Mouse (Mus musculus) heart, embryonic 16.5 days (tissue): Measurements from ENCODE around the gene Shb. TPM values are rescaled to one million over a fixed set of nuclear protein-coding genes. Genes with fewer than 3 reads are reported as not detected.
A peak's percentile ranks its signal among the peaks of the same experiment; 100 is the strongest.

Experiments used
- ATAC-seq: fragments of 200-750 bp; cut with Nextera tagmentation; replicated peaks from 2 replicates; pipeline ENCODE4 v1.8.0; 2017; ENCODE audit warnings: moderate number of reproducible peaks; ENCODE audit not compliant: insufficient read depth, low FRiP score; ENCODE audit errors: extremely low read depth
- H3K27ac ChIP-seq: fragments of 300-500 bp; sonication (generic); 2 replicates; pipeline ENCODE4 v1.5.1; 2014; ENCODE audit warnings: mild to moderate bottlenecking, low read length, control low read depth, moderate library complexity
- H3K27me3 ChIP-seq: fragments of 300-500 bp; sonication (generic); 2 replicates; pipeline ENCODE4 v1.6.1; 2014; ENCODE audit warnings: low read length, mixed read lengths; ENCODE audit not compliant: control insufficient read depth, insufficient read depth
- H3K36me3 ChIP-seq: fragments of 300-500 bp; sonication (generic); 2 replicates; pipeline ENCODE4 v1.6.1; 2014; ENCODE audit not compliant: control insufficient read depth, insufficient read depth
- H3K4me1 ChIP-seq: fragments of 300-500 bp; sonication (generic); 2 replicates; pipeline ENCODE4 v1.6.1; 2014; ENCODE audit warnings: low read length, mixed read lengths; ENCODE audit not compliant: control insufficient read depth, insufficient read depth
- H3K4me2 ChIP-seq: fragments of 300-500 bp; sonication (generic); 2 replicates; pipeline ENCODE4 v1.6.1; 2014; ENCODE audit warnings: low read depth, mild to moderate bottlenecking, control low read depth, low read length
- H3K4me3 ChIP-seq: fragments of 300-500 bp; sonication (generic); 2 replicates; pipeline ENCODE4 v1.5.1; 2014; ENCODE audit warnings: mild to moderate bottlenecking, control low read depth, low read length
- H3K9ac ChIP-seq: fragments of 300-500 bp; sonication (generic); 2 replicates; pipeline ENCODE4 v1.6.1; 2014; ENCODE audit warnings: low read length, control low read depth
- H3K9me3 ChIP-seq: fragments of 300-500 bp; sonication (generic); replicated peaks from 2 replicates; pipeline ENCODE4 v1.6.1; 2016; ENCODE audit warnings: low read length; ENCODE audit not compliant: control insufficient read depth
- WGBS: fragments of 180-500 bp; shearing (Covaris S2); extraction: QIAGEN DNeasy Blood & Tissue Kit; methylation state at CpG from one replicate; pipeline ENCODE4 v1.1.7; 2014; 5-methylcytosine and 5-hydroxymethylcytosine counted together
- polyA plus RNA-seq: library from polyadenylated mRNA; unstranded; fragments of >200 nt; fragmentation: Nextera tagmentation; extraction: Ambion mirVana; gene quantifications from 2 replicates; pipeline ENCODE4 v1.2.1, GENCODE M21; 2015

The Shb gene
- polyA plus RNA-seq, 1 experiment from 2014 or later, result 7.6 TPM

DNA sequence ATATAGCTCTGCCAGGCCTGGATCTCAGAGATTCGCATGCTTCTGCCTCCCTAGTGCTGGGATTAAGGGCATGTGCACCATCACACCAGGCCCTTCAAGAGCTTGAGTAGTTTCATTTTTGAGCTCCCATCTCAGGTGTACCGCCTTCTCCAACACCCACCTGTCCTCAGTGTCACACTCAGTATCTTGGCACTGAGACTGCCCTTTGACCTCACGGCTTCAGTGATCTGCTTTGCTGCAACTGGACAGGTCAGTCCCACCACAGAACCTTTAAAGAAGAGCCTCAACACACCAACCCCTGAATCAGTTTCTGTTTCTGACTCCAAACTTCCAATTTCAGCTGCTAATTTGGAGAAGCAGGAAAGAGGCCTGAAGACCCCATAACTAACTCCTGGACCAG lies 68.1 kb downstream of the Shb start:
- Histone ChIP-seq H3K27me3 (no peaks in the 10 kb centered on the region), H3K4me3 (no peak overlapping the region), H3K4me2 (no peak overlapping the region), H3K9me3 (no peaks in the 10 kb centered on the region), H3K4me1 (peaks cover 61% of the 10 kb centered on the region), H3K27ac (no peak overlapping the region), H3K9ac (no peak overlapping the region), H3K36me3 (no peaks in the 10 kb centered on the region)
- WGBS, result 93% methylated on average over 3 of the region's 3 CpGs
- ATAC-seq, result no peak

DNA sequence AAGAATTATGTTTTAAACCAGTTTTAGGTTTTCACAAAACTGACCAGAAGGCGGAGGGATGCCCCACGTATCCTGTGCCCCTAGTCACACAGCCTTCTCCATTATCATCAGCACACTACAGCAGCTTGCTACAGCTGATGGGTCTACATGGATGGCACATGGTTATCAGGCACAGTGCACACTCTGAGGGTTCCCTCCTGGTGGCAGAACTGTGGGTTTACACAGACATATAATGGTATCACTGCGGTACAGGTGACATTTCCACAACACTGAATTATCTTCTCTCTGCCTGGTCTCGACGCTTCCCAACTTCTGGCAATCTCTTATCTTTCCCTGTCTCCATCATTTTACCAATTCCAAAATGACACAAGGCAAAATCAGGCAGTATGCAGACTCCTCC lies 69.6 kb downstream of the Shb start:
- H3K36me3 ChIP-seq, result 0 out of 2 replicates have a peak, but pooled peaks cover 5% of the 10 kb centered on the region
- H3K4me2 ChIP-seq, result no peak overlapping the region
- no peak overlapping the region for H3K27ac ChIP-seq
- WGBS, result 78% methylated on average over 5 of the region's 5 CpGs
- H3K4me3 ChIP-seq, result no peak overlapping the region
- H3K9ac ChIP-seq, result no peak overlapping the region
- ATAC-seq, result no peak
- no peaks in the 10 kb centered on the region for H3K9me3 ChIP-seq
- no peaks in the 10 kb centered on the region for H3K27me3 ChIP-seq
- H3K4me1 ChIP-seq, result peaks cover 59% of the 10 kb centered on the region

DNA sequence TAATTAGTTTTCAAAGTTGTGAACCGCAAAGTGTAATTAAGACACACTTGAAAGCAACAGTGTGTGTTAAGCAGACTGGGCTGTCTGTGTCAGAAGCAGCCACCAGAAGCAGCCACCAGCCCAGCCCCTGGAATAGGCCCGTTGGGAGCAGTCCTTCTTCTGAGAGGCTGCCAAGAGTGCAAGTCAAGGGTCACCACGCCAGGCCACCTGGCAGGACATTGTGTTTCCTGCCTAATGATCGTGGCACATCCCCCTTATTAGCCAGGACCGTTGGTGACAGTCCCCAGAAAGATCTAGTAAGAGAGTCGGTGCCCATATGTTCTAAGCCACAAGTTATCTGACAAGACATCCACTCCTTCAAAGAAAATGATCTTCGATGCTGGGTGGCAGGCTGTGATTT lies 70.6 kb downstream of the Shb start:
- no peak overlapping the region for H3K4me3 ChIP-seq
- no peak for ATAC-seq
- no peaks in the 10 kb centered on the region for H3K9me3 ChIP-seq
- peaks cover 55% of the 10 kb centered on the region for H3K4me1 ChIP-seq
- H3K36me3 ChIP-seq, result 0 out of 2 replicates have a peak, but pooled peaks cover 5% of the 10 kb centered on the region
- no peak overlapping the region; the same call in 1 of the 2 replicates for H3K27ac ChIP-seq
- no peaks in the 10 kb centered on the region for H3K27me3 ChIP-seq
- 29% methylated on average over 7 of the region's 7 CpGs for WGBS
- H3K4me2 ChIP-seq, result no peak overlapping the region
- no peak overlapping the region for H3K9ac ChIP-seq

- Histone ChIP-seq H3K4me3 (no peak overlapping the region), H3K36me3 (0 out of 2 replicates have a peak, but pooled peaks cover 5% of the 10 kb centered on the region), H3K9ac (no peak overlapping the region), H3K27ac (no peak overlapping the region), H3K9me3 (no peaks in the 10 kb centered on the region), H3K4me1 (peaks cover 43% of the 10 kb centered on the region), H3K27me3 (no peaks in the 10 kb centered on the region), H3K4me2 (no peak overlapping the region)
- ATAC-seq, result no peak
- WGBS, result 46% methylated on average over 9 of the region's 9 CpGs
Measured at GRCm38 (mm10) chr4:45459375-45459774, 72.9 kb downstream of the Shb start.

- Histone ChIP-seq H3K4me2 (no peak overlapping the region), H3K9ac (no peak overlapping the region), H3K4me1 (peaks cover 46% of the 10 kb centered on the region), H3K27ac (peak overlapping the region; percentile 37; the same call in 1 of the 2 replicates), H3K27me3 (no peaks in the 10 kb centered on the region), H3K9me3 (no peaks in the 10 kb centered on the region), H3K4me3 (no peak overlapping the region), H3K36me3 (0 out of 2 replicates have a peak, but pooled peaks cover 5% of the 10 kb centered on the region)
- ATAC-seq, result no peak
- WGBS, result 69% methylated on average over 2 of the region's 2 CpGs
Measured at GRCm38 (mm10) chr4:45457543-45457942, 74.7 kb downstream of the Shb start.

- no peak overlapping the region for H3K27ac ChIP-seq
- H3K4me3 ChIP-seq, result no peak overlapping the region
- no peaks in the 10 kb centered on the region for H3K9me3 ChIP-seq
- no peak overlapping the region for H3K4me2 ChIP-seq
- H3K27me3 ChIP-seq, result no peaks in the 10 kb centered on the region
- no peak overlapping the region for H3K9ac ChIP-seq
- peaks cover 42% of the 10 kb centered on the region for H3K4me1 ChIP-seq
- no peak for ATAC-seq
- 0 out of 2 replicates have a peak, but pooled peaks cover 5% of the 10 kb centered on the region for H3K36me3 ChIP-seq
- WGBS, result 72% methylated on average over 4 of the region's 4 CpGs
Measured at GRCm38 (mm10) chr4:45455001-45455400, 77.3 kb downstream of the Shb start.

DNA sequence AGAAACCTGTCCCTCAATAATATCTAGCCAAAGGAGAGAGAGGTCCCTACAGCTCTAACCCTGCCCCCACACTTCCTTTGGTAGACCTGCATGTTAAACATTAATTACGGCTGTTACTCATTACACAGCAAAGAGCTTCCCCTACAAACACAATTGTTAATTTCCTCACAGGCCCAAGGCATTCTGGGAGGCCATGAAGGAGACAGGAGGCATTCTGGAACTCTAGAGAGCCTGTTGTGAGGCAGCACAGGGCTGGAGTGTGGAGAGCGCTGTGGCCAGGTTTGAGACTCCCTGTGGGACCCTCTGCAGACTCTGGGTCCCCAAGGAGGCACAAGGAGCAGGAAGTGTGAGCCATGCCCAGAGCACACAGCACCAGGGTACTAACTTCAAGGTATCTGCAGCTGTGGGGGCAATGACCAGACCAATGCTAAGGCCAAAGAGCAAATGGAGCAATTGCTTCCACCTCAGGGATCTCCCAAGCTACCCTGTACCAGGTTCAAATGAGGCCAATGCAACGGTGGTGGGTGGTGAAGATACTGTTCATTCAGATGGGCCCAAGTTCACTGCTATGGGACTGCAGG lies 78.9 kb downstream of the Shb start:
- H3K27ac ChIP-seq, result peak overlapping the region; percentile 38
- no peak overlapping the region for H3K4me3 ChIP-seq
- H3K4me1 ChIP-seq, result peaks cover 31% of the 10 kb centered on the region
- ATAC-seq, result no peak
- WGBS, result 70% methylated on average over 3 of the region's 3 CpGs
- 0 out of 2 replicates have a peak, but pooled peaks cover 5% of the 10 kb centered on the region for H3K36me3 ChIP-seq
- H3K27me3 ChIP-seq, result no peaks in the 10 kb centered on the region
- H3K9ac ChIP-seq, result no peak overlapping the region
- H3K9me3 ChIP-seq, result no peaks in the 10 kb centered on the region
- no peak overlapping the region for H3K4me2 ChIP-seq

DNA sequence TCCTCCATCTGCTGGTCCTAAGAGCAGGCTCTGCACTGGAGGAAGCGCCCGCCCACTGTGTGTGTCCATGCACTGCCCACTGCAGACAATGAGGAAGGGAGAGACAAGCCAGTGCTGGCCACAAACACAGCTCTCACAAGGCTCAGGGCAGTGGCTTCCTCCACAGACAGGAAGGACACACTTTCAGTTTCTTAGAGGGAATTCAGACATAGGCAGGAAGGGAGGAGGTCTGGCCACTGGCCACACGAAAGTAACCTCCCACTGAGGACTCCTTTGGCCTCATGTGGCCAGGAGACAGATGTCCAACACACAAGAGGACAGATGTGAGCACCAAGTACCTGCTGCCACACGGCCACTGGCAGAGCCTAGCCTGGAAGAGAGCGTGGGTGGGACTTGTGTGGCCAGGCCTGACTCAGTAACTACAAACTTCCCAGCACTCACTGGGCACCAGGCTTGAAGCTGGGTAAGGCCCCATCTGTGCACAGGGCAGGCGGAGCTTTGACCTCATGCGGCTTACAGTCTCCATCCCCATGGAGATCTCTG lies 79.6 kb downstream of the Shb start:
- Histone ChIP-seq H3K9ac (peak overlapping the region; percentile 6; the same call in 1 of the 2 replicates), H3K4me2 (no peak overlapping the region), H3K27ac (peak overlapping the region; percentile 38), H3K4me1 (peaks cover 32% of the 10 kb centered on the region), H3K36me3 (0 out of 2 replicates have a peak, but pooled peaks cover under 1% of the 10 kb centered on the region), H3K4me3 (no peak overlapping the region), H3K27me3 (no peaks in the 10 kb centered on the region), H3K9me3 (no peaks in the 10 kb centered on the region)
- peak; percentile 39 for ATAC-seq
- WGBS, result 58% methylated on average over 7 of the region's 7 CpGs

DNA sequence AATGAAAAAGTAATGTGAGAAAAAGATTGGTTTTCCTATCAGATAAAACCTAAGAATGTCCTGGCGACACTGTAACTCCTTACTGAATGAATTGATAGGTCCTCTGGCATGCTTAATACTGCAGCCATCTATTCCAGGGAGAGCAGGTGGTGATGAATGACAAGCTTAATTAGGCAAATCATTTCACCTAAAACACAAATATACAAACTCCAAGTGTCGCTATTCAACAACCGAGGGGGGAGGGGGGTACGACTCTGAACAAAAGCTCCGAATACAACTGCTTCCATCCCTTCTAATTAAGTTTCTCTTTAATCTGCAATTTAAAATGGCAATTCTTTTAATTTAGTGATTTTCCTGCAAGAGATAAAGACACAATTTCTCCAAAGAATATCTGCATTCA lies 83.3 kb downstream of the Shb start:
- Histone ChIP-seq H3K4me3 (no peak overlapping the region), H3K9ac (no peak overlapping the region), H3K36me3 (peaks cover 5% of the 10 kb centered on the region; the same call in 1 of the 2 replicates), H3K4me1 (peaks cover 53% of the 10 kb centered on the region), H3K27me3 (no peaks in the 10 kb centered on the region), H3K4me2 (no peak overlapping the region), H3K9me3 (no peaks in the 10 kb centered on the region), H3K27ac (no peak overlapping the region)
- 84% methylated on average over 5 of the region's 5 CpGs for WGBS
- no peak for ATAC-seq
